Mouse (Mus musculus) heart, adult 2 months (tissue): ENCODE measurements around the gene Rnf216.

Experiments
- CTCF ChIP-seq: fragments of 200-600 bp; IDR thresholded peaks from 2 replicates; pipeline ENCODE4 v1.8.1; 2022; ENCODE audit warnings: antibody characterized with exemption, mild to moderate bottlenecking, moderate library complexity
- EP300 ChIP-seq: fragments of 200-500 bp; IDR thresholded peaks from 2 replicates; pipeline ENCODE4 v1.6.1; 2011; ENCODE audit warnings: low read depth, low read length, control low read depth; ENCODE audit not compliant: insufficient read depth
- POLR2A ChIP-seq: fragments of 200-500 bp; IDR thresholded peaks from 2 replicates; pipeline ENCODE4 v1.6.1; 2011; ENCODE audit warnings: mild to moderate bottlenecking, low read depth, low read length, control low read depth; ENCODE audit not compliant: insufficient read depth

- TF ChIP-seq CTCF = no peak
- TF ChIP-seq POLR2A = no peak
- no peak for TF ChIP-seq EP300
Measured at GRCm38 (mm10) chr5:143057753-143058152, 55.0 kb downstream of the Rnf216 start.
